Mouse (Mus musculus) lung, embryonic 14.5 days (tissue): ENCODE data around the gene Tjp2. TPM values are rescaled to one million over a fixed set of nuclear protein-coding genes. Genes with fewer than 3 reads are reported as not detected.

Source experiments
- ATAC-seq: fragments of 200-750 bp; cut with Nextera tagmentation; 2 replicates; pipeline ENCODE4 v1.8.0; 2017; ENCODE audit warnings: mild to moderate bottlenecking, moderate TSS enrichment, moderate library complexity; ENCODE audit not compliant: insufficient read depth
- DNase-seq: peaks from one replicate; pipeline ENCODE4 v3.0.0-alpha.2; 2015
- H3K27ac ChIP-seq: fragments of 300-500 bp; sonication (generic); 2 replicates; pipeline ENCODE4 v1.5.1; 2014; ENCODE audit warnings: low read depth, mild to moderate bottlenecking, moderate library complexity
- H3K27me3 ChIP-seq: fragments of 300-500 bp; sonication (generic); 2 replicates; pipeline ENCODE4 v1.6.1; 2014; ENCODE audit warnings: low read length, control low read depth; ENCODE audit not compliant: insufficient read depth
- H3K36me3 ChIP-seq: fragments of 300-500 bp; sonication (generic); 2 replicates; pipeline ENCODE4 v1.6.1; 2014; ENCODE audit warnings: control low read depth; ENCODE audit not compliant: insufficient read depth
- H3K4me1 ChIP-seq: fragments of 300-500 bp; sonication (generic); 2 replicates; pipeline ENCODE4 v1.6.1; 2014; ENCODE audit warnings: antibody characterized with exemption, control low read depth; ENCODE audit not compliant: insufficient read depth
- H3K4me2 ChIP-seq: fragments of 300-500 bp; sonication (generic); 2 replicates; pipeline ENCODE4 v1.6.1; 2014; ENCODE audit warnings: mild to moderate bottlenecking
- H3K4me3 ChIP-seq: fragments of 300-500 bp; sonication (generic); 2 replicates; pipeline ENCODE4 v1.5.1; 2014; ENCODE audit warnings: low read depth, low read length
- H3K9ac ChIP-seq: fragments of 300-500 bp; sonication (generic); 2 replicates; pipeline ENCODE4 v1.6.1; 2014
- H3K9me3 ChIP-seq: fragments of 300-500 bp; sonication (generic); 2 replicates; pipeline ENCODE4 v1.6.1; 2016; ENCODE audit warnings: low read depth, low read length, control low read depth
- CTCF ChIP-seq: IDR thresholded peaks from 2 replicates; pipeline ENCODE4 v1.5.1; 2016; ENCODE audit warnings: antibody characterized with exemption, low read depth
- WGBS: fragments of 180-500 bp; shearing (Covaris S2); extraction: QIAGEN DNeasy Blood & Tissue Kit; methylation state at CpG from one replicate; pipeline ENCODE4 v1.1.7; 2014; 5-methylcytosine and 5-hydroxymethylcytosine counted together
- polyA plus RNA-seq: library from polyadenylated mRNA; unstranded; fragments of >200 nt; fragmentation: Nextera tagmentation; extraction: Ambion mirVana; gene quantifications from 2 replicates; pipeline ENCODE4 v1.2.1, GENCODE M21; 2014

Gene Tjp2
- polyA plus RNA-seq: 38.5 and 40.0 TPM in 2 replicates

GRCm38 (mm10) chr19:24224500-24225304, at the start of gene Tjp2:
TSS of gene Tjp2 (minus strand) at chr19:24225030.
- WGBS: under 1% methylated on average over 59 of the region's 59 CpGs
- Histone ChIP-seq H3K36me3 (no peaks in the 10 kb centered on the region), H3K9ac (peak within 1 kb of the TSS; percentile 65), H3K27me3 (peaks cover 18% of the 10 kb centered on the region), H3K4me2 (peak within 1 kb of the TSS; percentile 78), H3K27ac (peak within 1 kb of the TSS; percentile 92), H3K4me3 (peak within 1 kb of the TSS; percentile 61), H3K4me1 (no peaks in the 10 kb centered on the region), H3K9me3 (no peaks in the 10 kb centered on the region)
- peak; percentile 87 for TF ChIP-seq CTCF
- ATAC-seq: peak; percentile 76
- DNase-seq: peak; percentile 76

- no peak overlapping the region for H3K27ac ChIP-seq
- 66% methylated on average over 3 of the region's 3 CpGs for WGBS
- H3K36me3 ChIP-seq: peaks cover 15% of the 10 kb centered on the region
- DNase-seq (no peak), ATAC-seq (no peak)
- no peaks in the 10 kb centered on the region for H3K27me3 ChIP-seq
- no peaks in the 10 kb centered on the region for H3K9me3 ChIP-seq
- H3K4me3 ChIP-seq: no peak overlapping the region
- H3K9ac ChIP-seq: no peak overlapping the region
- H3K4me1 ChIP-seq: peaks cover 7% of the 10 kb centered on the region; the same call in 1 of the 2 replicates
- H3K4me2 ChIP-seq: no peak overlapping the region
- TF ChIP-seq CTCF: no peak
These were observed 49.5 kb upstream of the Tjp2 start for GRCm38 (mm10) chr19:24274281-24274680.

- no peaks in the 10 kb centered on the region for H3K27me3 ChIP-seq
- H3K9ac ChIP-seq: no peak overlapping the region
- H3K36me3 ChIP-seq: peaks cover 25% of the 10 kb centered on the region
- 41% methylated on average over 16 of the region's 16 CpGs for WGBS
- H3K4me3 ChIP-seq: no peak overlapping the region
- DNase-seq (peak; percentile 94), ATAC-seq (peak; percentile 86)
- H3K4me2 ChIP-seq: peak overlapping the region; percentile 35; the same call in 1 of the 2 replicates
- peak; percentile 93 for TF ChIP-seq CTCF
- H3K9me3 ChIP-seq: no peaks in the 10 kb centered on the region
- peaks cover 3% of the 10 kb centered on the region; the same call in 1 of the 2 replicates for H3K4me1 ChIP-seq
- H3K27ac ChIP-seq: no peak overlapping the region
These were observed 47.1 kb upstream of the Tjp2 start for GRCm38 (mm10) chr19:24271746-24272426.

- peak; percentile 55 for DNase-seq
- H3K9ac ChIP-seq: no peak overlapping the region
- no peaks in the 10 kb centered on the region for H3K9me3 ChIP-seq
- H3K4me2 ChIP-seq: peak overlapping the region; percentile 35; the same call in 1 of the 2 replicates
- 42% methylated on average over 7 of the region's 7 CpGs for WGBS
- no peak overlapping the region for H3K27ac ChIP-seq
- H3K36me3 ChIP-seq: peaks cover 25% of the 10 kb centered on the region
- peak; percentile 87 for ATAC-seq
- peaks cover 3% of the 10 kb centered on the region; the same call in 1 of the 2 replicates for H3K4me1 ChIP-seq
- H3K27me3 ChIP-seq: no peaks in the 10 kb centered on the region
- TF ChIP-seq CTCF: no peak
- no peak overlapping the region for H3K4me3 ChIP-seq
These were observed 46.5 kb upstream of the Tjp2 start for GRCm38 (mm10) chr19:24271326-24271725.

GRCm38 (mm10) chr19:24268531-24268930, 43.7 kb upstream of the Tjp2 start:
- H3K27me3 ChIP-seq: no peaks in the 10 kb centered on the region
- TF ChIP-seq CTCF: no peak
- WGBS: 58% methylated on average over 4 of the region's 4 CpGs

GRCm38 (mm10) chr19:24266046-24266830, 41.4 kb upstream of the Tjp2 start:
- H3K4me3 ChIP-seq: no peak overlapping the region
- no peak for TF ChIP-seq CTCF
- no peaks in the 10 kb centered on the region for H3K9me3 ChIP-seq
- H3K9ac ChIP-seq: no peak overlapping the region
- no peak for ATAC-seq
- H3K27me3 ChIP-seq: no peaks in the 10 kb centered on the region
- peaks cover 32% of the 10 kb centered on the region; the same call in 1 of the 2 replicates for H3K36me3 ChIP-seq
- peaks cover under 1% of the 10 kb centered on the region; the same call in 1 of the 2 replicates for H3K4me1 ChIP-seq
- 74% methylated on average over 7 of the region's 7 CpGs for WGBS
- H3K27ac ChIP-seq: peak overlapping the region; percentile 30; the same call in 1 of the 2 replicates
- DNase-seq: peak; percentile 15
- H3K4me2 ChIP-seq: no peak overlapping the region

More at GRCm38 (mm10) chr19:24268531-24268930, 43.7 kb upstream of the Tjp2 start:
- no peaks in the 10 kb centered on the region for H3K9me3 ChIP-seq
- H3K27ac ChIP-seq: no peak overlapping the region
- H3K9ac ChIP-seq: no peak overlapping the region
- ATAC-seq (no peak), DNase-seq (no peak)
- peaks cover 27% of the 10 kb centered on the region; the same call in 1 of the 2 replicates for H3K36me3 ChIP-seq
- H3K4me3 ChIP-seq: no peak overlapping the region
- H3K4me1 ChIP-seq: peaks cover 3% of the 10 kb centered on the region; the same call in 1 of the 2 replicates
- no peak overlapping the region for H3K4me2 ChIP-seq
